Mouse (Mus musculus) fibroblast of lung, adult 2 months (primary cell): Measurements from ENCODE around the gene Ssxb2.
"Not testable (repeated sequence)": the region's sequence is repeated elsewhere in the genome, so short reads cannot be mapped to it uniquely, and the experiment has no call there.

Experiments
- DNase-seq: peaks from one replicate; pipeline ENCODE4 v3.0.0-alpha.2; 2011; ENCODE audit warnings: low read depth

Gene Ssxb2

DNA sequence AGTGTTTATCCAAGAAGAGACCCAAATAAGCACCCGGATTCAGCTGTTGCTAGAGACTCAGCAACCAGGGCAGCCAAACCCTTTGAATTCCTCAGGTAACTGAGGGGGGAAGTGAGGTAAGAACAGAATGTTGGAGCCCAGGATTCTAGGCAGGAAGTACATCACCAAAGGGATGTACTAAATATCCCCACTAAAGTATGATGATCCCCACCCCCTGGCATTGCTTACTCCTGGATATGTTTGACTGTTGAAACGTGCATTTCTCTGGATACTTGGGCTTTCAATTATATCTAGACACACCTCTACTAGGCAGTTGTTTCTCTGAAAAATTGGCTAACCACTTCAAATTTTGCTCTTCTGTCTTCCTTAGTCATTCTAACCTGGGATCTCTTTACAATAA is at the start of gene Ssxb2:
Gene Ssxb2 (minus strand): TSS at position 101 of the 400 bp plus-strand sequence.
- DNase-seq, result not testable (repeated sequence)

GRCm38 (mm10) chrX:8413005-8413404 is 48.5 kb downstream of the Ssxb2 start, which contains the start of gene Ssxb1:
Gene Ssxb1 (plus strand): TSS chrX:8413305.
- DNase-seq, result not testable (repeated sequence)
